8 mouse cellular contexts compared by ENCODE assay signal in the genomic region with DNA sequence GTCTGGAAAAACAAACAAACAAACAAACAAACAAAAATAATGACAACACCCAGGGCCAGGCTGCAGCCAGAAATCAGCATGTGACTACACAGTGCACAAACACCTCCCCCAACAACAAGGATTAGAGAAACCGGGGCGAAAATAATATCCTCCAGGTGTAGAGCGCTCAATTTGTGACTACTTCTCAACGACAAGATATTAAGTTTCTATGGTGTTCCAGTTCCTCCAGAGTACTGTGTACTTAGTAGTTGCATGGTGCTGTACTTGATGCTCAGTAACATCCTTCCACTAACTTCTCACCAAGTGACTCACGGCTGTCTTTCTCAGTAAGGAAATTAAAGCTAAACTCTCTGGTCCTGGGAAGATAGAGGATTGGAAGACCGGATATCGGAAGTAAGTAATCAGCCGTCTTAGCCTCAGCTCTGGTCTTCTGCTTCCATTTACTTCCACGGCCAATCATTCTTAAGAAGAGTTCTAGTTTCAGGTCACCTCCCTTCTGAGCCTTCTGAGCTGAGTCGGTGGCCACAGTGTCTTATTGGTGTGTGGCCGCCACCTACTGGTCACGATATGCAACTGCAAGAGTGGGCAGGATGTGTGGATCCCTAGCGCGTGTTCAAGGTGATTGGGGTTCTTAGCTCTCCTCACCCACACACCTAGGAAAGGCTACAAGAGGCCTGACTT. TPM values are rescaled to one million over a fixed set of nuclear protein-coding genes. Genes with fewer than 3 reads are reported as not detected.
DNase-seq lines count a peak whose midpoint lies in the region; ATAC-seq lines count a peak whose summit lies in the region.

No protein-coding gene starts in this region.

- peak; percentile 83 for DNase-seq in adipocyte (ENCODE audit: low spot score)
- DNase-seq in embryo, embryonic 10 days (ENCODE audit: low spot score): peak; percentile 95
- DNase-seq in gastrocnemius, postnatal 10 days: peak; percentile 72
- DNase-seq in induced T-regulatory cell, adult 2 months (ENCODE audit: low read depth): peak; percentile 85
- DNase-seq in left cerebral cortex, adult 9 months (ENCODE audit: low spot score in 2 of 2): peak; percentile 56 to 86
- DNase-seq in right cerebral cortex, postnatal 10 days (ENCODE audit: low spot score in 2 of 2): peak; percentile 84 to 87
- DNase-seq in urinary bladder, postnatal 14 days (ENCODE audit: low spot score): peak; percentile 75

- peak; percentile 97 for ATAC-seq in megakaryocyte progenitor cell, adult 5-6 weeks (replicated peaks; ENCODE audit: poor library complexity)

RNA-seq across cellular contexts. Expression of a gene that starts 19.9 kb away (rescaled TPM):
- total RNA-seq in gastrocnemius, postnatal 10 days (2021): under 1 TPM in 1 of 2 experiments, not detected in 1; 0.14 TPM
- 0.10 TPM in 1 of 2 replicates, not detected in the other for total RNA-seq in megakaryocyte progenitor cell, adult 5-6 weeks (2015)
- 0.14 TPM in 1 of 2 replicates, not detected in the other for total RNA-seq in megakaryocyte progenitor cell, adult 5-6 weeks (2017)

Comparison
In these comparisons a context has a peak if more than half of its experiments do, and no peak if none do; other contexts are left out.
1. Peak in every context shown above with its lines: DNase-seq and ATAC-seq.